Mouse (Mus musculus) midbrain, postnatal 0 days (tissue): ENCODE measurements around the gene Mpc2. TPM values are rescaled to one million over a fixed set of nuclear protein-coding genes. Genes with fewer than 3 reads are reported as not detected.

ENCODE experiments used
- ATAC-seq: fragments of 200-750 bp; cut with Nextera tagmentation; 2 replicates; pipeline ENCODE4 v1.8.0; 2017; ENCODE audit warnings: moderate number of reproducible peaks, mild to moderate bottlenecking, moderate TSS enrichment, moderate library complexity; ENCODE audit not compliant: low FRiP score
- DNase-seq: peaks from one replicate; pipeline ENCODE4 v3.0.0-alpha.2; 2015; ENCODE audit warnings: low spot score
- H3K27ac ChIP-seq: fragments of 300-500 bp; sonication (generic); 2 replicates; pipeline ENCODE4 v1.5.1; 2014; ENCODE audit warnings: low read depth, mild to moderate bottlenecking, low read length, mixed read lengths
- H3K27me3 ChIP-seq: fragments of 300-500 bp; sonication (generic); 2 replicates; pipeline ENCODE4 v1.6.1; 2014; ENCODE audit warnings: low read length, control low read depth, mixed read lengths; ENCODE audit not compliant: insufficient read depth
- H3K36me3 ChIP-seq: fragments of 300-500 bp; sonication (generic); 2 replicates; pipeline ENCODE4 v1.6.1; 2014; ENCODE audit warnings: low read length, control low read depth, mixed read lengths; ENCODE audit not compliant: insufficient read depth
- H3K4me1 ChIP-seq: fragments of 300-500 bp; sonication (generic); 2 replicates; pipeline ENCODE4 v1.6.1; 2014; ENCODE audit warnings: mild to moderate bottlenecking, control low read depth, antibody characterized with exemption, low read length, mixed read lengths; ENCODE audit not compliant: insufficient read depth
- H3K4me2 ChIP-seq: fragments of 300-500 bp; sonication (generic); 2 replicates; pipeline ENCODE4 v1.6.1; 2014; ENCODE audit warnings: low read depth, mild to moderate bottlenecking, low read length, mixed read lengths; ENCODE audit not compliant: poor library complexity, severe bottlenecking
- H3K4me3 ChIP-seq: fragments of 300-500 bp; sonication (generic); 2 replicates; pipeline ENCODE4 v1.5.1; 2014; ENCODE audit warnings: low read depth, mild to moderate bottlenecking, low read length, moderate library complexity
- H3K9ac ChIP-seq: fragments of 300-500 bp; sonication (generic); replicated peaks from 2 replicates; pipeline ENCODE4 v1.6.1; 2014; ENCODE audit warnings: mild to moderate bottlenecking, low read length, moderate library complexity, mixed read lengths; ENCODE audit not compliant: poor library complexity, severe bottlenecking
- H3K9me3 ChIP-seq: fragments of 300-500 bp; sonication (generic); 2 replicates; pipeline ENCODE4 v1.6.1; 2016; ENCODE audit warnings: low read length, control low read depth
- CTCF ChIP-seq: IDR thresholded peaks from 2 replicates; pipeline ENCODE4 v1.5.1; 2016; ENCODE audit warnings: antibody characterized with exemption, mild to moderate bottlenecking
- WGBS: fragments of 180-500 bp; shearing (Covaris S2); extraction: QIAGEN DNeasy Blood & Tissue Kit; methylation state at CpG from one replicate; pipeline ENCODE4 v1.1.7; 2014; 5-methylcytosine and 5-hydroxymethylcytosine counted together
- polyA plus RNA-seq: library from polyadenylated mRNA; unstranded; fragments of >200 nt; fragmentation: Nextera tagmentation; extraction: Ambion mirVana; gene quantifications from 2 replicates; pipeline ENCODE4 v1.2.1, GENCODE M21; 2015
- total RNA-seq: library from RNA; depleted of rRNA; stranded (reverse); fragments of >200 nt; gene quantifications from 2 replicates; pipeline ENCODE4 v1.2.3, GENCODE M21; 2014

The Mpc2 gene
- total and polyA plus RNA-seq, 2 experiments from 2014 or later: 110 to 274 TPM

DNA sequence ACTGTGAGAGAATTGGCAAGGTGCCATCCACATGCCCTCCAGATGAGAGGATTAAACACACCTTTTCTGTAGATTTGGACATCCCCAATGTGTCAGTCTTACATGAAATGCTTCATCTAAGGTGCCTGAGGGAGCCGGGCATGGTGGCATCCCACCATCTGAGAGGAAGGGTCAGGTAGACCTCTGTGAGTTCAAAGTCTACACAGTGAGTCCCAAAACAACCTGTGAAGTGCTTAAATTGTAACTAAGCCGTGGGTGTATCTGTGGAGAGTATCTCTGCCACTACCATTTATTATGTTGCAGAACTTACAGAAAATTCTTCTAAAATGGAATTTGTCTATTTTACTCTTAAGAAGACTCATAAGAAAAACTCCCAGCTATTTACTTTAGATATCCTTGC, 25.7 kb downstream of the Mpc2 start:
- Histone ChIP-seq H3K9ac (no peak overlapping the region), H3K36me3 (peaks cover 5% of the 10 kb centered on the region; the same call in 1 of the 2 replicates), H3K4me3 (no peak overlapping the region), H3K27me3 (no peaks in the 10 kb centered on the region), H3K27ac (no peak overlapping the region), H3K9me3 (no peaks in the 10 kb centered on the region), H3K4me2 (no peak overlapping the region), H3K4me1 (no peaks in the 10 kb centered on the region)
- no peak for DNase-seq
- no peak for ATAC-seq
- no peak for TF ChIP-seq CTCF
- WGBS: 89% methylated on average over 2 of the region's 2 CpGs

DNA sequence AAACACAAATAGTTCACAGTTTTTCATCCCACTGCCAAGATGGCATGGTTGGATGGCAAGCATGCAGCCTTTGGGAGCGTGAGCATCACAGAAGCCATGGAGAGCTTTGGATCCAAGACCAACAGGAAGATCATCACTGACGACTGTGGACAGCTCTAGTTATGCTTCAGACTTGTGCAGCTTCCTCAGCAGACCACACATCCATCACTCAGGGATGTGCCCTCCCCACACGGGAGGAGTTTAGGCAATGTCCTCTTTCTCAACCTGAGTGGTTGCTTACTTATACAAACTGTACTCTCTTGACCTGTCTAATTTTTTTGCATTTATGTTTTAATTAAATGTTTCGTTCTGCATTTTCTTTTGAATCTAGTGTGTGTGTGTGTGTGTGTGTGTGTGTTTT, 28.8 kb downstream of the Mpc2 start:
- Histone ChIP-seq H3K27me3 (no peaks in the 10 kb centered on the region), H3K27ac (no peak overlapping the region), H3K4me2 (no peak overlapping the region), H3K4me3 (no peak overlapping the region), H3K36me3 (0 out of 2 replicates have a peak, but pooled peaks cover 4% of the 10 kb centered on the region), H3K9me3 (no peaks in the 10 kb centered on the region), H3K9ac (no peak overlapping the region), H3K4me1 (no peaks in the 10 kb centered on the region)
- ATAC-seq (no peak), DNase-seq (no peak)
- WGBS: 91% methylated on average over 4 of the region's 4 CpGs
- no peak for TF ChIP-seq CTCF

DNA sequence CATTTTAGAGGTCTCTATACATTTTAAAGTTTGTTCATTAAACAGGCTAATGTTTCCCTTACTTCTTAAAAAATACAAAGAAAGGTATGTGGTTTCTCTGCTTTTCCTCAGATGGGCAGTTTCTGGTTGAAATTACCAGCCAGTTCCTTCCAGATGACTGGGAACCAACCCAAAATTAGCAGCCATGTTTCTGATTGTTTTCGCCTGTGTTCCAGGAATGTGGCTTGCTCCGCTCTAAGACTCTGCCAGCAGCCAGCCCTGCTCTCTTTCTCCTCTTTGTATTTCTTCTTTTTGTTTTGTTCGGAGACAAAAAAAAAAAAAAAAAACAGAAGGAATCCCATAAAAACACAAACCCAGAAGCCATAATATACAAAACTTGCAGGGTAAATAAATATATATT, 38.4 kb downstream of the Mpc2 start:
- no peak overlapping the region for H3K4me3 ChIP-seq
- no peak for TF ChIP-seq CTCF
- no peak overlapping the region for H3K9ac ChIP-seq
- no peaks in the 10 kb centered on the region for H3K36me3 ChIP-seq
- 61% methylated on average over 3 of the region's 3 CpGs for WGBS
- H3K27me3 ChIP-seq: no peaks in the 10 kb centered on the region
- DNase-seq (peak; percentile 51), ATAC-seq (no peak)
- H3K4me2 ChIP-seq: no peak overlapping the region
- H3K4me1 ChIP-seq: no peaks in the 10 kb centered on the region
- H3K9me3 ChIP-seq: no peaks in the 10 kb centered on the region
- no peak overlapping the region for H3K27ac ChIP-seq

DNA sequence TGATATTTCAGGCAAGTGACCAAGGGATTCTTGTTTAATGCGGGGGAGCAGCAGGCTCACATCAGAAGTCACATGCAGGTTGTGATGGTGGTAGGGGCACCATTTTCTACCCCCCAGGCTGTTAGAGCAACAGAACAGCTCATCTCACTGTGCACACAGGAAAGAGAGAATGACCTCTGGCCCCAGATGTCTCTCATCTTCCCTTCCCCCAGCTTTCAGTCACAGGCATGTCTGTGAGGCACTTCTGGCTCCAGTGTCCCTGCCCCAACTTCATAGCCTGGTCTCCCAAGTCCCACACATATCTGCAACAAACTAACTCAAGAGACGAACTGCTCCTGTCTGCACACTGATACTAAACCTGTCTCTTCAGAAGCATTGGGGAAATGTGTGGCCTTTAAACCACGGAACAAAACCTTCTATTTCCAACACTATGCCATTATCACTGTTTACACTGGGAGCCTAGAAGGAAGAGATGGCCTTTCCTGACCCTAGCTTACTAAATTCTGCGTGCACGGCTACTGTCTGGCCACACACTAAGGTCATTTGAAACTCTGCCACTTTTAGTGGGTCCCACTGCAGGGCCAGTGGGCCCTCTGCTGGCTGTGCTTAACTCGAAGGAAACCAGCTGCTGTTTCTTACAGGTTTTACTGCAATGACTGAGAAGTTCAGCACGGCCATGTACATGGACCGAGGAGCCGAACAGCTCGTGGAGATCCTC, 43.0 kb downstream of the Mpc2 start:
- H3K27ac ChIP-seq: no peak overlapping the region
- no peaks in the 10 kb centered on the region for H3K36me3 ChIP-seq
- WGBS: 67% methylated on average over 10 of the region's 10 CpGs
- H3K9ac ChIP-seq: no peak overlapping the region
- H3K4me2 ChIP-seq: no peak overlapping the region
- ATAC-seq (no peak), DNase-seq (peak; percentile 41)
- H3K4me3 ChIP-seq: no peak overlapping the region
- no peaks in the 10 kb centered on the region for H3K9me3 ChIP-seq
- no peaks in the 10 kb centered on the region for H3K27me3 ChIP-seq
- peak; percentile 58 for TF ChIP-seq CTCF
- no peaks in the 10 kb centered on the region for H3K4me1 ChIP-seq

DNA sequence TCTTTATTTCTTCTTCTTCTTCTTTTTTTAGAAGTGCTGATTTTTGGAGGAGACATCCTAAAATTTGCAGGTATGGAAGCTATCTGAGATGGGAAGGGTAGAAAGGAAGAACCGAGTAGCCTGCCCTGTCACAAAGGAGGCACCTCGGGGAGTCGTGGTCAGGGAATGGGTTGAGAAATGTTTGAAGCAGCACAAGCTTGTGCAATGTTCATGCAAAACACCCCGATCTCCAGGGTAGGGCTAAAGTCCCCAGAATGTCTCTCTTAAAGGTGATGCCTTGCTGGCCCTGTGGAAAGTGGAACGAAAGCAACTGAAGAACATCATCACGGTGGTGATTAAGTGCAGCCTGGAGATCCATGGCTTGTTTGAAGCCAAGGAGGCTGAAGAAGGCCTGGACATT, 45.9 kb downstream of the Mpc2 start:
- Histone ChIP-seq H3K9ac (no peak overlapping the region), H3K27ac (no peak overlapping the region), H3K4me3 (no peak overlapping the region), H3K36me3 (no peaks in the 10 kb centered on the region), H3K27me3 (no peaks in the 10 kb centered on the region), H3K9me3 (no peaks in the 10 kb centered on the region), H3K4me1 (no peaks in the 10 kb centered on the region), H3K4me2 (no peak overlapping the region)
- WGBS: 84% methylated on average over 6 of the region's 6 CpGs
- no peak for TF ChIP-seq CTCF
- ATAC-seq: no peak
- DNase-seq: no peak

DNA sequence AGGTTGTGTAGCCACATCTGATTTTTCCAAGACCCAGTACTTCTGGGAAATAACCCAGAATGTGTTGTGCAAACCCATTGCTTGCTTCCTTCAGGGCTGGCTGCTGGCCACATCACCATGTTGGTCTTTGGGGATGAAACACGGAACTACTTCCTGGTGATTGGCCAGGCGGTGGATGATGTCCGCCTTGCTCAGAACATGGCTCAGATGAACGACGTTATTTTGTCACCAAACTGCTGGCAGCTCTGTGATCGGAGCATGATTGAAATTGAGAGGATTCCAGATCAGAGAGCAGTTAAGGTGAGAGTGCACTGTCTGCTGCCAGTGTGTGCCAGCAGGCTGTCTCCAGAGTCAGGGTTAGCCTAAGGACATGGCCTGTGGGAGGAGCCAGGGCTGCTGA, 49.7 kb downstream of the Mpc2 start:
- Histone ChIP-seq H3K36me3 (no peaks in the 10 kb centered on the region), H3K9me3 (no peaks in the 10 kb centered on the region), H3K27me3 (no peaks in the 10 kb centered on the region), H3K4me2 (no peak overlapping the region), H3K4me1 (no peaks in the 10 kb centered on the region), H3K27ac (no peak overlapping the region), H3K4me3 (no peak overlapping the region), H3K9ac (no peak overlapping the region)
- no peak for TF ChIP-seq CTCF
- ATAC-seq (no peak), DNase-seq (no peak)
- WGBS: 90% methylated on average over 6 of the region's 6 CpGs
